Mouse (Mus musculus) adrenal gland, postnatal 25 days (tissue): ENCODE results near the gene Slc25a14. TPM values are rescaled to one million over a fixed set of nuclear protein-coding genes. Genes with fewer than 3 reads are reported as not detected.
A peak's percentile ranks its signal among the peaks of the same experiment; 100 is the strongest.

Source experiments
- DNase-seq: peaks from one replicate; pipeline ENCODE4 v3.0.0; 2021; ENCODE audit warnings: mixed read lengths
- long read RNA-seq: library from polyadenylated mRNA; stranded (forward); transcript quantifications from one replicate; pipeline ENCODE4 v2.0.0, GENCODE M21; 2021
- total RNA-seq: library from RNA; stranded (reverse); gene quantifications from 2 replicates; pipeline ENCODE4 v1.2.3, GENCODE M21; 2021

The Slc25a14 gene
- total RNA-seq, result 9.3 and 11.8 TPM in 2 replicates
- long read RNA-seq, partial matches to known transcripts, result 1 of 11 reads
- long read RNA-seq, other reads (novel, unspliced or antisense), result 9 of 11 reads

DNA sequence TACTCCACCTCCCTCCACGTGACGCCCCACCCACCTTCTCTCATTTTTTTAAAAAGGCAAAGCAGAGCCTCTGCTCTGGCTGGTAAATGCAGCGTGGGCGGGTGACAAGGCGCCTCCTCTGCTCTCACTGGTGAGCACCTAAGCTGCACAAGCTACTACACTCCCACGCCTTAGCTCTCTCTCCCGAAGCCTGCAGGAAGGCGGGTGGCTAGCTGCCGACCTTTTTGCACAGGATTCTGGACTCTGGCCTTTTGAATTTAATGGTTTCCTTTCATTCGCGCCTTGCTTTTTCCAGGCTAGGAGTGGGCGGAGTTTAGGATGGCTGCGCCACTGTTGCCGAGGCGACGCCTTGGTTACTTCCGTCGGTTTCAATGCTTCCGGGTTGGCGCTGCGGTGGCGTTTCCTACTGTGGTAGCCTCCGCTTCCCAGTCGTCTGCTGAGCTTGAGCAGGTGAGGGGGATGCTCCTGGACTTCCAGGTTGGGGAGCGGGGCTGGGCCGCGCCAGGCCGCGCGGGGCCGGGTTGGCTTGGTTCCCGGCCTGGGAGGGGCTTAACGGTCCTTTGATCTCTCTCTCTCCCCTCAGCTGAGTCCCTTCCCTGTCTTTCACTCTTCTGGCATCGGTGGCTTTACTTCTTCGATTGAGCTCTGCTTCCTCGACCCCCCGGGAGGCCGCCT, at the start of gene Slc25a14:
TSS of gene Slc25a14 (plus strand) at position 35 of the 675 bp plus-strand sequence.
- DNase-seq, result peak; percentile 69

DNA sequence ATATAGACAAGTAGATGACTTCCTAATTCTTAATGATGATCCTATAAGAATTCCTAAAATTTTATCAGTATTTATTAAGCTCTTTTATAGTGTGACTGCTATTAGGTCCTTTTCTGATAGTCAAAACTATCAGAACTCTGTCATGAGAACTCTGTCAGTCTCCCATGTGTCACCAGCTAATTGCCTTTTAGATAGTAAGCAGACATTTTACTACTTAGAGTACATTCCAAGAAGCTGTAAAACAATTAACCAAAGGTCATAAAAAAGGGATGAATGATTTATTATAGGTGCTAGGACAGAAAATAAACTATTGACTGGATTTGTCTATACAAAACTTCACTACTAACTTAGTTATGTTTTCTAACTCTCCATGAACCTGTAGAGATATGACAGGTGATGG, 39.9 kb upstream of the Slc25a14 start:
- DNase-seq, result no peak

DNA sequence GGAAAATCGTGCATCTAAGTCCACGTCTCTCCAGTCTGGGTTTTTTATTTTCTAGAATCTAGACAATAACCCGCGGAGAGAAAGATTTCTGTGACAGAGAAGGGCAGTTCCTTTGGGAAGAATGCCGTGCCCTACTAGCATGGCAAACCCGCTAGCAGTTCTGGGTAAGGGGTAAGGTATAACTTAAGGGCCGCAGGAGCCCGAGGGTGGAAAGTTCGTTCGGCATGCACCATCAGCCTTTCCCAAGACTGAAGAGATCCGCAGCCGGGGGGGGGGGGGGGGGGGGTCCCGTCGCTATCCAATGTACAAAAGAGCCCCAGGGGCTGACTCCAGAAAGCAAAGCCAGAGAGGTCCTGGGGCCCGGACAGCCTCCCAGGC, 29.5 kb upstream of the Slc25a14 start:
- DNase-seq, result no peak

DNA sequence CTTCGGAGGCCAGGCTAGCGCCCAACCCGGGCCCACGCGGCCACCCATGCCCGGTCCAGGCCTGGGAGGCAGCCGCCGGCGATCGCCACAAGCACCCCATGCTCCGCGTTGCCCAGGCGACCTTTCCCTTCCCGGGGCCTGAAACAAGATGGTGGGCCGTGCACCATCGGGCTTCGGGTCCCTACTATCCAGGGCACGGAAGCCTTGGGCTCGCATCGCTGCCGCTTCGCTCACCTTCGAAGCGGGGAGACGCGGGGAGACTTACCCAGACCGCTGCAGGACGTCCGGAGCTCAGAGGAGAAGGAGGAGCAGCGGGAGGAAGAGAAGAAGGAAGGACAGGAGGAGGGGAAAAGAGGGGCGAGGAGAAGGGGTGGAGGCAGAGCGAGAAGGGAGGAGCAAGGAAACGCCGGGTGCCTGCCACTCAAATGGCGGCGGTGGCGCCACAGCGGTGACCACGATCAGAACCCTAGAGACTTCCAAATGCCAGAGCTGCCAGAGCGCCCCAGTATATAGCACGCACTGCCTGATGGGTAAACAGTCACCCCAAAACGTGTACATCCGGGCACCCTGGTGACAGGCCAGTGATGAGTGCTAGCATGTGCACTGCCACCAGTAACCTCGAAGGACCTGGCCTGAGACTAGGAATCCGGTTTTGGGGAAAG, 29.0 kb upstream of the Slc25a14 start, which contains the start of gene Zfp280c:
TSS of gene Zfp280c (minus strand) at position 406 of the 662 bp plus-strand sequence.
- peak; percentile 64 for DNase-seq

DNA sequence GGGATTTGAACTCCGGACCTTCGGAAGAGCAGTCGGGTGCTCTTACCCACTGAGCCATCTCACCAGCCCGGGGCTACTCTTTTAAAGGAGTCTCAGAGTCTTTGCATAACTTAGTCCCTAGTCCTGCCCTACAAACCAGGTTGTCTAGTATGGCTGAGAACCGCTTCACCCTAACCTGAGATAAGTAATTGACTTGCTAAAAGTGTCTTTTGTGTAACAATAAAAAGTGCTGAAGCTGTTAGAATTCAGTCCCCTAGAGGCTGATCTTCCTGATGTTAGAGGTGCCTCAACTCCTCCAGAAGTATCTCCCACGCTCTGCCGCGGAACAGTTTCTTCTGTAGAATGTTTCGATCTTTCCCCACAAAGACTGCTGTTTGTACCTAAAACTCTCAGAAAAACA, 27.2 kb upstream of the Slc25a14 start:
- no peak for DNase-seq

DNA sequence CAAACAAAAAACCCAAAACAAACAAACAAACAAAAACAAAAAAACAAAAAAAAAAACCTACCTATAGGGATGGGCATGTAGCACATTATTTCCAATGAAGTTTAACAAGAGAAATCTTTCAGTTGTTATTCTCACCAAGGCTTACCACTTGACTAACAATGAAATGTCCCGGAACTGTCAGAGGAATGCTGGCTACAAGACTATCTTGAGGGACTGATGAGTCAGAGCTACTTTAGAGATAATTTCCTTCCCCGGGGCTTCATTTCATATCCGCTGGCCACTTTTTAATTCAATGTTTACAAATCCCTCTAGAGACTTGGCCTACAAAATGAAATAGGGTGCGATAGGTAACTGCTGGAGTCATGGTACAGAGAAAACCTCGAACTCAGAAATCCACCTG, 26.3 kb upstream of the Slc25a14 start:
- DNase-seq, result no peak

DNA sequence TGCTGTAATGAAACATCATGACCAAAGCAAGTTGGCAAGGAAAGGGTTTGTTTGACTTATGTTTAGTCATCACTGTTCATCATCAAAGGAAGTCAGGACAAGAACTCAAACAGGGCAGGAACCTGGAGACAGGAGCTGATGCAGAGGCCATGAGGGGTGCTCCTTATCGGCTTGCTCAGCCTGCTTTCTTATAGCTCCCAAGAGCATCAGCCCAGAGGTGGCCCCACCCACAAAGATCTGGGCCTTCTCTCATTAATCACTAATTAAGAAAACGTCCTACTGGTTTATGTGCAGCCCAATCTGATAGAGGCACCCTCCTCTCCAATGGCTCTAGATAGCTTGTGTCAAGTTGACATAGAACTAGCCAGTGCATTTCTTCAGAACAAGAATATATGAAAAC, 18.3 kb upstream of the Slc25a14 start:
- no peak for DNase-seq

DNA sequence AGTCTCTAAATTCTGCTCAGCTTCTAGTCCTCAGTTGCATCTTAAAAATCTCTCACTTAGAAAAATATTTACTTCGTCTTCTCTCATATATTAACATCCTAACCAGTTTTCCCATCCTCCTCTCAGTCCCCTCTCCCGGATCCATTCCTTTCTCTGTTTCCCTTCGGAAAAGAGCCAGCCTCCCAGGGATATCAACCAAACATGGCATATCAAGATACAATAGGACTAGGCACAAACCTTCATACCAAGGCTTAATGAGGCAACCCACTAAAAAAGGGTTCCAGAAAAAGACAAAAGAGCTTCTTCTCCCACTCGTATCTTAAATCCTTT, 199 bp upstream of the Slc25a14 start:
- DNase-seq, result no peak

DNA sequence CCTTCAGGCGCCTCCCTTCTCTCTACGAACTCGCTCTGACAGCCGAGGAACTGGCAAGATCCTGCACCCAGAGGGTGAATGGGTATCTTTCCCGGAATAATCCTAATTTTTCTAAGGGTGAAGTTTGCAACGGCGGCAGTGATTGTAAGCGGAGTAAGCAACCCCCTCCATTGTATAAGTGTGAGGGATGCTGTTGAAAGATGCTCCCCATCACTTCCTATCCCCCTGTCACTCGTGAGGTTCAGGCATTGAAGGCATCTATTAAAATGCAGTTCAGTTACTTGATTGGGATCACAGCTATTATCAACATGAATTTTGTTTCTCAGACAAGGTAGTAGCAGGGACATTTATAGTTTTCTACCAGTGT, 824 bp downstream of the Slc25a14 start:
- DNase-seq, result no peak

DNA sequence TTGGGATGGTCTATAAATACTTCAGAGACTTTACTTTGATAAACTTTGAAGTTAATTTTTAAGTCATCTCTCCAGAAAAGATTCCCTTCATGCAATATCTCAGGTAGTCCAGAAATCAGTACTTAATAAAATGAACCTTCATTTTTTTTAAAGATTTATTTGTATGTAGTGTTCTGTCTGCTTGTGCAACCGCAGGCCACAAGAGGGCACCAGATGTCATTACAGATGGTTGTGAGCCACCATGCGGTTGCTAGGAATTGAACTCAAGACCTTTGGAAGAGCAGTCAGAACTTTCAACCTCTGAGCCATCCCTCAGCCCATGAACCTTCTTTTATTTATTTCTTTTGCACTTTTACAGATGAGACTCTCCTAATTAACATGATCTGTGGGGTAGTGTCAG, 13.8 kb downstream of the Slc25a14 start:
- no peak for DNase-seq

DNA sequence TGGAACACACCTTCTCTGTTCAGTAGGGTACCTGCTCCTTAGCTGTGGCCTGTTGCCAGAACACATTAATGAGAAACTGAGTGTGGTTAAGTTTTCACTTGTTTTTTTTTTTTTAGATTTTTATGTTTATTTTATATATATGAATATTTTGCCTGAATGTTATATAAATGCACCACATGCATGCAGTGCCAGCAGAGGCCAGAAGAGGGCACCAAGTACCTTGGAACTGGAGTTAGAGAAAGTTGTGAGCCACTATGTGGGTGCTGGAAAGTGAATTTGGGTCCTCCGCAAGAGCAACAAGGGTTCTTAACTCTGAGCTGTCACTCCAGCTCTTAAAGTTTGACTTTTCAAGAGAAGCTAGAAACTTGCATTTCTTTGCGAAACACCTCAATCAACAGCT, 20.9 kb downstream of the Slc25a14 start:
- DNase-seq, result peak; percentile 8

DNA sequence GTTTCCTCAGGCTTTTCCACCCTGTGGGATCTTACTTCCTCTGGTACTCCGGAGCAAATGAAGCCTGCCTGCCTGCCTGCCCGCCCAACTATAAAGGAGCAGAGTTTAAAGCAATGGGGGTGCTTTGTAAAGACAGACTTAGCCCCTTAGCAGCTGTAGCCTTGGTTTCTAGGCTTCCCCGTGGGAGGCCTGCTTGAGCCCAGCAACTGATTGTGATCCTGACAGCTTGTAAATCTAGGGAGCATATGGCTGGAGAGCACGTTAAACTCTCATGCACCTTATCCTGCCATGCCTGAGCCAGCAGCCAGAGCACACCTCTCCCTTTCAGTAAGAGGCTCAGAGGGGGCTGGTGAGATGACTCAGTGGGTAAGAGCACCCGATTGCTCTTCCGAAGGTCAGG, 43.6 kb downstream of the Slc25a14 start:
- no peak for DNase-seq

DNA sequence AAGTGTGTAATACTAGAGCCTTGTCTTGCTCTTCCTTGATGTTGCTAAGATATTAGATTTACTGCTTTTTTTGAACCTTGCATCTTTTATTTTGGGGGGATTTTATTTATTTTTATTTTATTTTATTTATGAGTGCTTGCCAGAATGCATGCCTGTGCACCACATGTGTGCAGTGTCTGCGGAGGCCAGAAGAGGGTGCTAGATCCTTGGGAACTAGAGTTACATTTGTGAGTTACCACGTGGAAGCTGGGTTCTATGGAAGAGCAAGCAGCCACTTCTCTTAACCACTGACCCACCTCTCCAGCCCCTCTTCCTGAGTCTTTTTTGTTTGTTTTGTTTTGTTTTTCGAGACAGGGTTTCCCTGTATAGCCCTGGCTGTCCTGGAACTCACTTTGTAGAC, 46.4 kb downstream of the Slc25a14 start:
- DNase-seq, result no peak

DNA sequence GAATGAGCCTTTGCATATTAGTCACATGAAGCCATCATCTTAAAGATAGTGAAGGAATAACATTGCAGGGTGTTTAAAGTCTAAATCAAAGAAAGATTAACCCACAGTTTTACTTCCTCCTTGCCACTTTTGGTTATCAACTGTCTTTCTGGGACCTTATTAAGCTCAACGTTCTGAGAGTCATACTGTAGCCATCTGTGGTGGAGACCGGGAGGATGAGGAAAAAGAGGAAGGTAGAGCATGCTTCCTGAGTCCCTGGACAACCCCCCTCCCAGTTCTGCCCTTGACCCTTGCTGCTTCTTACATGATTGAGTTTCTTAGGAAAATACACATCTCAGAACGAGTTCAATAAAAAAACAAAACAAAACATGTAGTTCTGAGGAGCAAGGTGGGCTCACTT, 48.5 kb downstream of the Slc25a14 start:
- no peak for DNase-seq

DNA sequence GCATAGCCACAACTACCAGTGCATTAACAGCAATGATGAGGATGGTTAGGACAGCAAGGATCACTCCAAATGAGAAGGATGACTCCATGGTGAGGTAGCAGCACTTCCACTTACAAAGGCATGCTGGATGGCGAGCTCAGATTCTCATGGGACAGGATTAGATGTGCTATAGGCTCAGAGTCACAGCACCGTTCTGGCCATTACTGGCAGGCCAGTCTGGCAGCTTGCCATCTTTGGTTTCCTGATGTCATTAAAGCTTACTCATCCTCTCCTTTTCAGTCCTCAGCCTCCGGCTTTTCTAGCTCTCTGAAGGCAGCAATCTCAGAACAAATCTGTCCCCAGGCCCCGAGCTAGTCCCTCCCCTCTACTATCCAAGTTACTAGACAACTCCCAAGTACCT, 51.0 kb downstream of the Slc25a14 start, which contains the start of gene Gpr119:
TSS of gene Gpr119 (minus strand) at position 308 of the 400 bp plus-strand sequence.
- DNase-seq, result peak; percentile 60

DNA sequence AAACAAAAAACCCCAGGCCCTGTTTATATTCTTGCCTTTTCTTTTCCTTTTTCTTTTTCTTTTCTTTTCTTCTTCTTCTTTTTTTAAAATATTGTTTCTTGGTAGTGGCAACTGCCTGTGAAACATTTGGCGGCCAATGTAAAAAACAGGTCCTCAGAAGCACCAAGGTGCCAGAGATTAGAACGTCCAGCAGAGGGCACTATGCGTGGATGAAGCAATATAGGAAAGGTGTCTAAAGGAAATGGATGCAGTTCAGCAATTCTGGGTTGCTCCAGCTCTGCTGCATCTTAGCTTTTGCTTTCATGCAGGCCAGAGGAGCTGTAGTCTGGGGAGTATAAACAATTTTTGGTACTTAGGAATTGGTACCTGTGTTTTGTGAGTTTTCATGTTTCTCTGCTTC, 60.2 kb downstream of the Slc25a14 start:
- DNase-seq, result peak; percentile 17

DNA sequence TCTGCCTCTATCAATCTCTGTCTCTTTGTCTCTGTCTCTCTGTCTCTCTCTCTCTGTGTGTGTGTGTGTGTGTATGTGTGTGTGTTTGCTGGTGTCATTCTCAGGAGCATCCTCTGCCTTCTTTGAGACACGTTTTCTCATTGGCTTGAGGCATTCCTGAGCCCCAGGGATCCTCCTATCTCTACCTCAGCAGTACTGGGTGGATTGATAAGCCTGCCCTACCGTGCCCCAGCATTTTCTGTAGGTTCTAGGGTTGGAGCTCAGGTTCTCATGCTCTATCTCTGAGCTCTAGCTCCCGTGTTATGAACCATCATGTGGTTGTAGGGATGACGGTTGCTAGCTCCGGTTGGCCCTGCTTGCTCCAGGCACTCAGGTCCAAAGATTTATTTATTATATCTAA, 60.6 kb downstream of the Slc25a14 start:
- no peak for DNase-seq

DNA sequence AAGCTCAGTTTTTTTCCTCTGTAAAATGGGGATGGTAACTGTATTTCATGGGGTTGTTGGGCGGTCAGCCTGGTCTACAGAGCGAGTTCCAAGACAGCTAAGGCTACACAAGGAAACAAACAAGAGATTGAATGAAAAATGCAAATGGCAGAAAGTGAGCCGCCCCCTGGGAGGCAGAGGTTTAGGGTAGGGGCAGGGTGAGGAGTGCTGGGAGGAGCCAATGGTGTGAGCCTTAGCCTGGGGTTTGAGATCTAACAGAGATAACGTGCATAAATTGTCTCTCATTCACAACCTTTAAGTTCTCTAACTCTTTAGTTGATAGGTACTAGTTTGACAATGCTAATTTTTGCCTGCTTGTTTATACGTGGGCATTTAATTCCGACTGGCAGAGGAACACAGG, 71.2 kb downstream of the Slc25a14 start:
- no peak for DNase-seq

DNA sequence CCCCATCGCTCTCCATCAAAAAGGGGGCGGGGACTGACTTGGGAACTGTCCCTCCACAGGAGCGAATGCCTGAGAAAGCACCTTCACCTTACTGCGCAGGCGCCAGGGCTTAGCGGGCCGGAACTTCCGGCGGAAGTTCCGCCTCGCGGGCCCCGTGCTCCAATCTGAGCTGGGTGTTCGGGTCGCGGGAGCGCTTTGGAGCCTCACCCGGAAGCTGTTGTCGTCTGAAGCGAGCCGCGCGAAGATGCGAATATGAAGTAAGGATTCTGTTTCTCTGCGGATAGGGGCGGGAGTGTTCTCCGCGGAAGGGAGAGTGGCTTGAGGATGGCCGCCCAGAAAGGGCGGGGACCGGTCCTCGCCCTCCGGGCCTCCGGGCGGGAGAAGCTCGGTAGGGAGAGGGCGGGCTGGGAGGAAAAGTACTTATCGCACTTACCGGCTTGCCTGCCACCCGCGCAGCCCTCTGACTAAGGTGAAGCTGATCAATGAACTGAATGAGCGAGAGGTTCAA, 71.7 kb downstream of the Slc25a14 start, which contains the start of gene Rbmx2:
TSS of gene Rbmx2 (plus strand) at position 141 of the 508 bp plus-strand sequence.
- peak; percentile 89 for DNase-seq

DNA sequence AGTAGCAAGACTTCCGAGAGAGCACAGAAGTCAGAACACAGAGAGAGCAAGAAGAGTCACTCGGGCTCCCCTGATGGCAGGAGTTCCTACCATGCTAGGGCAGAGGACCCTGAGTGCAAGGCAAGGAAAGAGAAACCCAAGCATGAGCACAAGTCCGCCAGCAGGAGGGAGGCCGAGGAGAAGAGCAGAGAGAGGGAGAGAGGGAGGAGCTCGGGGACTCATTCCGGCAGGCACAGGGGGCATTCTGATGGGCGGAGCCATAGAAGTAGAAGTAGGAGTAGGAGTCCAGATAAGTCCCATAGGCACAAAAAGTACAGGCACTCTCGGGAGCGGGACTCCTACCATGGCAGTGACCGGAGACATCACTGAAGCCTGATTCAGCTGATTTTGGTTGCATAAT, 86.5 kb downstream of the Slc25a14 start:
- DNase-seq, result no peak
